Mouse (Mus musculus): ENCODE results near the gene Cfap97d1. TPM values are rescaled to one million over a fixed set of nuclear protein-coding genes. Genes with fewer than 3 reads are reported as not detected.

Gene Cfap97d1
- polyA plus RNA-seq, 1 experiment from 2014 or later = not detected

DNA sequence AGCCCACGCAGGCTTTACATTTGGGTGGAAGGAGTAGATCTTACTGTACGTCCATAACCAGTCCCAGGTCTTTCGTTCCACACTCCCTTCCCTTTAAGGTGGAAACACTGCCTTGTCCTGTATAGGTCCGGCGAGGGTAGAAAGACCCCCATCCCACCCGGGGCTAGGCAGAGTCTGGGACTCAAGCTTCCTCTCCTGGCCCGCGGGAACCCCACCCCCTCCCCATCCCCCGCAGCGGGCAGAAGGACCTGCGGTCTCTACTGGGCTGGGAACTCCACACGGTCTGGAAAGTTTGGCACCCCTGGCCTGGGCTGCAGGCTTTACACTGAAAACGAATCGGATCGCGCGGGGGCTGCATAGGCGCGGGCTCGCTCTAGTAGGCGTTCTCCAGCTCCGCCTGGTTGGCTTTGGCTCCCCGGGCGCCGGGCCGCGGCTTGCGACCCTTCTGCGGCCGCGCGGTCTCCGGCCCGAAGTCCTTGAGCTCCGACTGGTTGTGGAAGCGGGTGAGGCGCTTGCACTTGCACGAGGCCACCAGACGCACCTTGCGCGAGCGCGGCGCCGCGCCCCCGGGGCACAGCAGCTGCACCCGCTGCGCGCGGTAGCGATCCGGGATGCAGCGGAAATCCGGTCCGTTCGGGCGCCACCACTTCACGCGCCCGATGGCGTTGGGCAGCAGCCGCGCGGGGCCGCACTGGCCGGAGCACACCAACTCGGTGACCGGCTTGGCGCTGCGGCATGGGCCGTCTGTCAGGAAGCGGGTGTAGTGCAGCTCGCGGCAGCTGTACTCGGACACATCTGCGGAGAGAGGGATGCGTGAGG, 20.4 kb upstream of the Cfap97d1 start:
- peaks cover 21% of the 10 kb centered on the region for H3K4me1 ChIP-seq

DNA sequence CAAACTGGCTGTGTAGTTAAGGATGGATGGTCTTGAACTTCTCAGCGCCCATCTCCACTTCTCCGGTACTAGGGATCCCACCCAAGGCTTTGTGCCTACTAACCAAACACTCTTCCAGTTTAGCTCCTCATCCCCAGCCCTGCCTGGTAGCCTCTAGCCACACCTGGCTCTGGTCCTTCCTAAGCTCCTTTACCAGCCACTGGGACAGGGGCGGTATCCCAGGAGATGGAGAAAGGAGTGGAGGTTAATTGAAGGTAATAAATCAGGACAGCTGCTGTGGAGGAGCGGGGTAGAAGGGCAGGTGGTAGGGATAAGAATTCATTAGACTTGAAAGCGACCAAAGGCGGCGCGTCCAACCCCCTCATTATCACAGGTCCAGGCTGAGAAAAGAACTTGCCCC, 19.4 kb upstream of the Cfap97d1 start:
- Histone ChIP-seq H3K27ac (no peak overlapping the region), H3K27me3 (peaks cover 83% of the 10 kb centered on the region), H3K4me3 (no peak overlapping the region), H3K4me2 (replicated peaks) (0 out of 2 replicates have a peak overlapping the region, but pooled peaks have one; percentile 75), H3K9ac (no peak overlapping the region), H3K9me3 (no peaks in the 10 kb centered on the region), H3K4me1 (peaks cover 23% of the 10 kb centered on the region), H3K36me3 (no peaks in the 10 kb centered on the region)
- no peak for ATAC-seq (ENCODE audit: insufficient number of reproducible peaks, insufficient read depth, low FRiP score, low TSS enrichment)
- WGBS = 8% methylated on average over 7 of the region's 8 CpGs

More for the DNA sequence above, 20.4 kb upstream of the Cfap97d1 start:
- Histone ChIP-seq H3K36me3 (no peaks in the 10 kb centered on the region), H3K27me3 (peaks cover 83% of the 10 kb centered on the region), H3K4me3 (peak overlapping the region; percentile 39), H3K27ac (no peak overlapping the region), H3K9ac (peak overlapping the region; percentile 46), H3K9me3 (no peaks in the 10 kb centered on the region), H3K4me2 (replicated peaks) (peak overlapping the region; percentile 75)
- no peak for ATAC-seq (ENCODE audit: insufficient number of reproducible peaks, insufficient read depth, low FRiP score, low TSS enrichment)
- WGBS = under 1% methylated on average over 78 of the region's 78 CpGs

DNA sequence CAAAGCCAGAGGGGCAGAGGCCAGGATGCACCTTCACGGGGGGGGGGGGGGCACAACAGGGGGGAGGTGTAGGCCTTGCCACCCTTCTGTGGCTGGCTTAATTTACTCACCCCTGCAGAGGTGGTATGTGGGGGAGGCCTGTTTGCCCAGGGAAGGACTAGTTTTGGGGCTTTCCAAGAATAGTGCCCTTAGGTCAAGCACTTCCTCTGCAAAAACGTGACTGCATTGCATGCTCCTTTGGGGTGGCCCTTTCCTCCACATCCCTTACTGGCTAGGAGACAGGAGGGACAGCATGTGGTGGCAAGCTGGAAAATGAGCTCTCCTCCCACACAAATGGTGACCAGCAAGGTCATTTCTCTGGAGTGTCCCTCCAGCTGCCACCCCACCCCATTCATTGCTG, 18.5 kb upstream of the Cfap97d1 start:
- no peak overlapping the region for H3K27ac ChIP-seq
- H3K4me3 ChIP-seq = no peak overlapping the region
- H3K4me1 ChIP-seq = peaks cover 23% of the 10 kb centered on the region
- WGBS = 14% methylated on average over 2 of the region's 2 CpGs
- H3K9me3 ChIP-seq = no peaks in the 10 kb centered on the region
- H3K4me2 ChIP-seq (replicated peaks) = no peak overlapping the region
- H3K36me3 ChIP-seq = no peaks in the 10 kb centered on the region
- H3K9ac ChIP-seq = no peak overlapping the region
- ATAC-seq (ENCODE audit: insufficient number of reproducible peaks, insufficient read depth, low FRiP score, low TSS enrichment) = no peak
- peaks cover 77% of the 10 kb centered on the region for H3K27me3 ChIP-seq

DNA sequence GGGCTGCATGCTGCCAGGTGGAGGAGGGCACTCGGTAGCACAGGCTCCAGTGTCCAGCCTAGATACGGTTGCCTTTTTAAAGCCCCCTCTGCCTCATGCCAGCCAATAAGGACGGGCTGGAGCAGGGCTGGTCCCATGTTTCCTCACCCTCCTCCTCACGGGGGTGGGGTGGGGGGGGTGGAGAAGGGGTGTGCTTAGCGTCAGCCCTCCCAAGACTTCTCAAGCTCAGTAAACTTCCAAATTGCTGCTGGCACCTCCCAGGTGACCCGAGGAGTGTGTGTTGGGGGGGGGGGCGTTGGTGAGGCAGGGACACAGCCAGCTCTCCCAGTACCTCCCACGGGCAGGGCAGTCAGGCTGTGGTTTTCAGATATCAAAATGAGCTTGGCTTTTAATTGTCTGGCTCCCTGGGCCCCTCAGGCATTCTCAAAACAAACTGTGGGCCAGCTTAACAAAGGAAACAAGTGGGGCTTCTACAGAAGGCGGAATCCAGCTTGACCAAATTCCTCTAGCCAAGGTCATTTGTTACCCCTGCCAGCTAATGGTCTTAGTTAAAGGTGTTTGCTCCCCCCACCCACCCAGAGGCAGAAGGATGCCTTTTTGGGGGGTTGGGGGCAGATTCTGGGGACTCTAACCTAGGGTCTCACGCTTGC, 17.0 kb upstream of the Cfap97d1 start, which contains the start of gene Sost:
Sost (minus strand) TSS at position 51 of the 650 bp plus-strand sequence.
- H3K27ac ChIP-seq = no peak within 1 kb of the TSS
- no peaks in the 10 kb centered on the region for H3K36me3 ChIP-seq
- H3K4me1 ChIP-seq = peaks cover 23% of the 10 kb centered on the region
- no peak within 1 kb of the TSS for H3K4me2 ChIP-seq (replicated peaks)
- H3K4me3 ChIP-seq = no peak within 1 kb of the TSS
- H3K9me3 ChIP-seq = no peaks in the 10 kb centered on the region
- peaks cover 61% of the 10 kb centered on the region for H3K27me3 ChIP-seq
- 20% methylated on average over 10 of the region's 10 CpGs for WGBS
- no peak for ATAC-seq (ENCODE audit: insufficient number of reproducible peaks, insufficient read depth, low FRiP score, low TSS enrichment)
- no peak within 1 kb of the TSS for H3K9ac ChIP-seq

DNA sequence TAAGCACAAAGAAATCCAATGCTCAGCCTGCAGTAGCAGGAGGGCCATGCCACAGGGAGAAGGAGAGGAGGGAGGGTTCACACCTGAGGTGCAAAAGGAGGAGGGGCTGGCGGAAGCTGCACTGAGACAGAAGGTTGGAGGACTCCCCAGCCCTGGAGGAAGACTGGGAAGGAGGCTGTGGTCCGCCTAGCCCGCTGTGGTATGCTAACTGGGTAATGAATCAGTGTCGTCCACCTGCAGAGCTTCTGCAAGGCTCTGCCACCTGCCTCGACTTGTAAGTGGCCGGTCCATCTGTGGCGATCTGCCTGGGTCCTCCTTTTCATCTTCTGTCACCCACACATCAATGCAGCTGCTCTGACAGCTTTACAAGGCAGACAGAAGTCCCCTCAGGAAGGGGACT, 15.8 kb upstream of the Cfap97d1 start:
- 13% methylated on average over 7 of the region's 7 CpGs for WGBS
- no peak overlapping the region for H3K4me2 ChIP-seq (replicated peaks)
- peaks cover 14% of the 10 kb centered on the region; the same call in 1 of the 2 replicates for H3K4me1 ChIP-seq
- H3K4me3 ChIP-seq = no peak overlapping the region
- peaks cover 51% of the 10 kb centered on the region for H3K27me3 ChIP-seq
- no peak overlapping the region for H3K27ac ChIP-seq
- H3K36me3 ChIP-seq = no peaks in the 10 kb centered on the region
- no peaks in the 10 kb centered on the region for H3K9me3 ChIP-seq
- no peak overlapping the region for H3K9ac ChIP-seq
- no peak for ATAC-seq (ENCODE audit: insufficient number of reproducible peaks, insufficient read depth, low FRiP score, low TSS enrichment)

GRCm38 (mm10) chr11:101968791-101969190, 15.3 kb upstream of the Cfap97d1 start:
- Histone ChIP-seq H3K9me3 (no peaks in the 10 kb centered on the region), H3K4me3 (no peak overlapping the region), H3K4me2 (replicated peaks) (no peak overlapping the region), H3K27ac (no peak overlapping the region), H3K4me1 (peaks cover 10% of the 10 kb centered on the region; the same call in 1 of the 2 replicates), H3K9ac (no peak overlapping the region), H3K36me3 (no peaks in the 10 kb centered on the region), H3K27me3 (peaks cover 46% of the 10 kb centered on the region)
- ATAC-seq (ENCODE audit: insufficient number of reproducible peaks, insufficient read depth, low FRiP score, low TSS enrichment) = no peak
- under 1% methylated on average over 5 of the region's 5 CpGs for WGBS

DNA sequence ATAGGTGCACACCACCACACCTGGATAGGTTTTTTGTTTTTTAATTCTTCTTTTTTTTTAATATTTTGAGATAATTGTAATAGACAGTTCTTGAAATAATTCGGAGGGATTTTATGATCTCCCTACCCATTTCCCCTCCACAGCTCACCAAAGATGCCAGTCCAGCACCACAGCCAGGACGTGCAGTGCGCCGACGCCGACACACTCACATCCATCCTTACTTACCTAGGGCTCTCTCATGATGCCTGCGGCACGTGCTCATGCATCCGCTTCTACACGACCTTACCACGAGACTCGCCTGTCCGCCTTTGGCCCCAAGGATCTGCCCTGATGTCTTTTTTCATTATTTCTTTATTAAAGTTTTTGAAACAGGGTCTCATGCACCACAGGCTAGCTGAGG, 14.2 kb upstream of the Cfap97d1 start:
- no peak overlapping the region for H3K27ac ChIP-seq
- H3K4me1 ChIP-seq = peaks cover 10% of the 10 kb centered on the region; the same call in 1 of the 2 replicates
- no peak overlapping the region for H3K9ac ChIP-seq
- no peak overlapping the region for H3K4me2 ChIP-seq (replicated peaks)
- 80% methylated on average over 13 of the region's 13 CpGs for WGBS
- H3K36me3 ChIP-seq = no peaks in the 10 kb centered on the region
- peaks cover 35% of the 10 kb centered on the region for H3K27me3 ChIP-seq
- no peaks in the 10 kb centered on the region for H3K9me3 ChIP-seq
- H3K4me3 ChIP-seq = no peak overlapping the region
- no peak for ATAC-seq (ENCODE audit: insufficient number of reproducible peaks, insufficient read depth, low FRiP score, low TSS enrichment)

- H3K36me3 ChIP-seq = no peaks in the 10 kb centered on the region
- WGBS = 41% methylated on average over 3 of the region's 3 CpGs
- ATAC-seq (ENCODE audit: insufficient number of reproducible peaks, insufficient read depth, low FRiP score, low TSS enrichment) = no peak
- no peaks in the 10 kb centered on the region for H3K9me3 ChIP-seq
- H3K9ac ChIP-seq = no peak overlapping the region
- peaks cover 20% of the 10 kb centered on the region for H3K27me3 ChIP-seq
- peaks cover 10% of the 10 kb centered on the region; the same call in 1 of the 2 replicates for H3K4me1 ChIP-seq
- H3K4me3 ChIP-seq = no peak overlapping the region
- no peak overlapping the region for H3K4me2 ChIP-seq (replicated peaks)
- no peak overlapping the region for H3K27ac ChIP-seq
Observed at GRCm38 (mm10) chr11:101971410-101971809, 12.7 kb upstream of the Cfap97d1 start.

DNA sequence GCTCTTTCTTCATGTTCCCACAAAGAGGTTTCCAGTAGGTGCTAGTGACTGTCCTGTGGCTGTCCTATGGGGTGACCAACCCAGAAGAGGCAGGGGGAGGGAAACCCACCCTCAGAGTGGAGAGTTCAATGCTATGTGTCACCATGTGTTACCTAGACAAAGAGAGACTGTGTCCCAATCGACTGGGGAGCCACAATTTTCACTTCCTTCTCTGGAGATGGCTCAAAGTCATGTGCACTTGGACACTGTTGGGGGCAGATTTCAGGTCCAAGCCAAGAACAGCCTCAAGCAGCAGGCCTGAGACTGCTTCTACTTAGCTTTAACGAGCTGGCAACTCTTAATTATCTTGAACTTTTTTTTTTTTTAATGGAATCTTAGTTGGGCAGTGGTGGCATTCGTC, 12.0 kb upstream of the Cfap97d1 start:
- Histone ChIP-seq H3K4me1 (peaks cover 5% of the 10 kb centered on the region; the same call in 1 of the 2 replicates), H3K4me2 (replicated peaks) (no peak overlapping the region), H3K27ac (no peak overlapping the region), H3K9me3 (no peaks in the 10 kb centered on the region), H3K27me3 (peaks cover 13% of the 10 kb centered on the region; the same call in 1 of the 2 replicates), H3K36me3 (no peaks in the 10 kb centered on the region), H3K9ac (no peak overlapping the region), H3K4me3 (no peak overlapping the region)
- ATAC-seq (ENCODE audit: insufficient number of reproducible peaks, insufficient read depth, low FRiP score, low TSS enrichment) = no peak
- WGBS = 76% methylated on average over 3 of the region's 3 CpGs

DNA sequence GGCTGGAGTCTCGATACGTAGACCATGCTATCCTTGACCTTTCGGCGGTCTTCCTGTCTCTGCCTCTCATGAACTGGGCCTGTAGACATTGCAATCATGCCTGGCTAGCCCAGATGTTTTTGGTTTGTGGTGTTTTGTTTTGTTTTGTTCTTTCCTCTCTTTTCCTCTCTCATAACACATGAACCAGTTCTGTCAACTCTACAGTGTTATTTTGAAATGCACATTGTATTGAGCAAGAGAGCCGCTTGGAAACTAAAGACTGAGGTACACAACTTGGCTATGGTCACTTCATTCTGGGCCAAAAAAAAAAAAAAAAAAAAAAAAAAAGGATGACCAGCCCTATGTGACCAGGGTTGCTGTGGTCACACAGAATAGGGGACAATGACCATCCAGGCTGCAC, 11.4 kb upstream of the Cfap97d1 start:
- Histone ChIP-seq H3K27ac (no peak overlapping the region), H3K9ac (no peak overlapping the region), H3K4me2 (replicated peaks) (no peak overlapping the region), H3K36me3 (no peaks in the 10 kb centered on the region), H3K9me3 (no peaks in the 10 kb centered on the region), H3K27me3 (0 out of 2 replicates have a peak, but pooled peaks cover 8% of the 10 kb centered on the region), H3K4me3 (no peak overlapping the region), H3K4me1 (peaks cover 4% of the 10 kb centered on the region; the same call in 1 of the 2 replicates)
- ATAC-seq (ENCODE audit: insufficient number of reproducible peaks, insufficient read depth, low FRiP score, low TSS enrichment) = no peak
- WGBS = 83% methylated on average over 5 of the region's 5 CpGs

DNA sequence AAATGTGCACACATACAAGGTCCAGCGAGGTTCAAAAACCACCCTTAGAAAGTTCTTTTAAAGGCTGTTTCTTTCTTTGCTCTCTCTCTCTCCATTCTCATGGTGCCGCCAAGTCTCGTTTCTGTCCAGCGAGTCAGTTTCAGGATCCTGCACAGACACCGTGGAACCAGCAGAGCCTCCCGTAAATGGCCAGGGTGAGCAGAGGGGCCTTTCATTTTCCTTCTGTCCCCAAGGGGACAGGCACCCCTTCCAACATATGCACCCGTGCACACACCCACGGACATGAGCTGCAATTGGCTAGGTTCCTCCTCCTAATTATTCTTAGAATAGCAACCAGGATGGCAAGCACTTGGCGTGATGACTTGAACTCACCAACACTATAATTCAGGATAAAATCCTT, 10.6 kb upstream of the Cfap97d1 start:
- Histone ChIP-seq H3K27ac (no peak overlapping the region), H3K9ac (no peak overlapping the region), H3K4me3 (no peak overlapping the region), H3K36me3 (no peaks in the 10 kb centered on the region), H3K4me1 (peaks cover 3% of the 10 kb centered on the region; the same call in 1 of the 2 replicates), H3K4me2 (replicated peaks) (no peak overlapping the region), H3K9me3 (no peaks in the 10 kb centered on the region), H3K27me3 (0 out of 2 replicates have a peak, but pooled peaks cover under 1% of the 10 kb centered on the region)
- 78% methylated on average over 9 of the region's 9 CpGs for WGBS
- ATAC-seq (ENCODE audit: insufficient number of reproducible peaks, insufficient read depth, low FRiP score, low TSS enrichment) = no peak

- Histone ChIP-seq H3K4me3 (no peak overlapping the region), H3K27ac (no peak overlapping the region), H3K9me3 (no peaks in the 10 kb centered on the region), H3K27me3 (no peaks in the 10 kb centered on the region), H3K9ac (no peak overlapping the region), H3K36me3 (no peaks in the 10 kb centered on the region), H3K4me1 (no peaks in the 10 kb centered on the region), H3K4me2 (replicated peaks) (no peak overlapping the region)
- ATAC-seq (ENCODE audit: insufficient number of reproducible peaks, insufficient read depth, low FRiP score, low TSS enrichment) = no peak
- 43% methylated on average over 6 of the region's 6 CpGs for WGBS
Observed at GRCm38 (mm10) chr11:101974181-101974580, 9.9 kb upstream of the Cfap97d1 start.

Data from embryonic facial prominence, embryonic 12.5 days (tissue).